Mouse (Mus musculus): ENCODE measurements around the gene Slc43a2.

Slc43a2 gene

DNA sequence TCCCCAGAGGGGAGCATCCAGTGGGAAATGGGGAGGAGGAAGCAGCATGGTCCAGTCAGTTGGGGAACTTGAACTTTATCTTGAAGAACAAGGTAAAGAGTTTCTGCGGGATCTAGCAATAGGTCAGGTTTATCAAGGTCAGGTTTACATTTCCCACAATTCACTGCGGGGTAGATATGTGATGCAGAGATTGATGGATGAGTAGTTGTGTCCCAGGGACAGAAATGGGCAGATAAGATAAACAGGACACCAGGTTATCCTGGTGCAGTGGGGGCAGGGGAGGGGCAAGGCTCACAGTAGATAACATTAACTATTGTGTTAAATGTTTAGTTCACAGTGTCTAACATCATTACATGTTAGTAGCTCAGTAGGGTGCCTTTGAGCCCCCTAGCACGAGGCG, 1.7 kb upstream of the Slc43a2 start:
- no peak for DNase-seq (ENCODE audit: low read depth, low spot score)

DNA sequence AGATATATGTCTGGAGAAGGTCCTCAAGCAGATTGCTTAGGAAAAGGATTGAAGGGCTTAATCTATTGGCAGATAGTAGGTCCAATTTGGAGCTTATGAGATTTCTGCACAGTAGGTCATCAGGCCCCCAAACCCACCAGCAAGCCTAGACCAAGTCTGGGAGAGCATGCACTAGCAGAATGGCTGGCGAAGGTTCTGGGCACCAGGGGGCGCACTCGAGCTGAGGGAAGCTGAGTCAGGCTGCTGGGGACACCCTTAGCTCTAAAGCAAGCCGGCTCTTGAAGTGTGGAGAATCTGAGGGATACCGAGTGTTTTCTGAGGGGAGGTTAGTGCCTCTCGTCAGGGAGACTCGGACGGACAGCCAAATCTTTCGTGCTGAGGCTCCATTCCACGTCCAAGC, 1.2 kb upstream of the Slc43a2 start:
- DNase-seq (ENCODE audit: low read depth, low spot score): peak; percentile 83

DNA sequence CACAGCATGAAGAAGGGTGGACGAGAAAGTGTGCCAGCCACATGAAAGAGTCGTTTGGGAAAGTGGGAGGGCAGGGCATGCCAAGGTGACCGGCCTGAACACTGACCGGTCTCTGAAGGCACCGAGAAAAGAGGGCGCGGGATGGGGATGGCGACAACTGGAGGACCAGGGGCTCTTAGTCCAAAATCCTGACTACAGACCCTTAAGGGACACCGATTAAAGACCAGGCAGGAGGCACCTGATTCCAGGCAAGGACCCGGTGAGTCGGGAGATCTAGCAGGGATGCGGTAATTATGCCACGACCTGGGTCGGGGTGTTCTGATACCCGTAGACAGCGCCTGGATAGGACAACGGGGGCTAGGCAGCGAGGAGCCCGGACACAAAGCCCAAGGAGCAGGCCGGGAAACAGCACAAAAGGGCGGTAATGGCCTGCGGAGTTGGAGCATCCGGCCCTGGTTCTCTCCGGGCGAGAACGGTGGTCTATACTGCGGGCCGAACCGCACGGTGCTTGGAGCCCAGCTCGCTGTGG, 585 bp upstream of the Slc43a2 start:
- peak; percentile 31 for DNase-seq (ENCODE audit: low read depth, low spot score)

DNA sequence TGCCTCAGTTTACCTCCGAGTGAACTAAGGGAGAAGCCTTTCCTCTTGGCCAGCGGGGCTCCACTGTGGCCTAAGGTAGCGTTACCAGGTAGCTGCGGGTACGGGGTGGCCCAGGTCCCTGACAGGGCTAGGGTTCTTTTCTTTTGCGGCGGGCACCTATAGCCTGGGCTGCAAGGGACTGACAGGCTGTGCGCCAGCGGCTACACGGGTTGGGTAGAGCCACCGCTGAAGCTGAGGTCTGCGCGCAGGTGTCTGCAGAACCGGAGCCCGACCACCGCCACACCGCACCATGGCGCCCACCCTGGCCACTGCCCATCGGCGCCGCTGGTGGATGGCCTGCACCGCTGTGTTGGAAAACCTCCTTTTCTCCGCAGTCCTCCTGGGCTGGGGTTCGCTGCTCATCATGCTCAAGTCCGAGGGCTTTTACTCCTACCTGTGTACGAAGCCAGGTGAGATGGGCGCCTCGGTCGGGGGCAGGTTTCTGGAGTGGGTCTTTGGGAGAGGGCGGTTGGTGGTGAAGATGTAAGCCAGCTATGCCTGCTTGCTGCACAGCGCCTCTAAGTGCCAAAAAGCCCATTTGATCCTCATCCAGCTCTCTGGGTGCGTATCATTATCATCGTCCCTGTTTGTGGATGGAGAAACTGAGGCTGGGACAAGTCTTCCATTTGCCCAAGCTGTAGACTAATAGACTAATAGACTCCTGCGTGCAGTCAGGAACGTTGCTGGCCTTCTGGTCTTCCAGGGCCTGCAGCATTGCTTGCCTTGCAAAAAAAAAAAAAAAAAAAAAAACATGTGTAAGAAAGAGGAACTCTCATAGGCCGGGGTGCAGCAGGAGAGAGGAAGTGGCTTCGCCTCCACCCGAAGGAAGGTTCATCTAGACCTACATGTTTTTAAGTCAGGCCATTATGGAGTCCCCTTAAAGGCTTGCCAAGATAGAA, 1.1 kb downstream of the Slc43a2 start:
- no peak for DNase-seq (ENCODE audit: low read depth, low spot score)

DNA sequence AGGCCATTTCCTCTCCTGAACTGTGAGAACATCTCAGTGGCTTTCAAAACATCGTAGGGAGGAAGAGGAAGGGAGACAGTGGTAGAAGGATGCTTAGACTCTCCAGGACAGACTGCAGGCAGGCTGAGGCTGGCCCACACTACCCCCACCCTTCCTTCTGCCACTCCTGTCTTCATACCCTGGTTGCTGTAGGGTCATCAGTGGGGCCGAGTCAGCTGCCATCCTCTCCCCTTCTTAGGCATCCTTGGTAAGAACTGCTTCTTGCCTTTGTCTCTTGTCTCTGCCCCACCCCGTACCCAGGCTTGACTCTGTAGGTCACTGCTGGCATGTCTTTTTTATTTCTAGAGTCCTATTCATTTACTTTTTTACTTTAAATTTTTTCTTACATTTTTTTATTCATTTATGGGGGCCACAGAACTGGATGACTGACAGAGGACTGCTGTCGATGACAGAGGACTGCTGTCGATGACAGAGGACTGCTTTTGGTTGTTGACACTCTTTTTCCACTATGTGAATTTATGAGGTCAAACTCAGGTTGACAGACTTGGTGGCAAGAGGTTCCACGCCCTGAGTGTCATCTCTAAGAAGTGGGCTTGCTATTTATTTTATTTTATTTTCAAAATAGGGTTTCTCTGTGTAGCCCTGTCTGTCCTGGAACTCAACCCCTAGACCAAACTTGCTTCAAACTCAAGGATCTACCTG, 2.0 kb downstream of the Slc43a2 start:
- DNase-seq (ENCODE audit: low read depth, low spot score): no peak

DNA sequence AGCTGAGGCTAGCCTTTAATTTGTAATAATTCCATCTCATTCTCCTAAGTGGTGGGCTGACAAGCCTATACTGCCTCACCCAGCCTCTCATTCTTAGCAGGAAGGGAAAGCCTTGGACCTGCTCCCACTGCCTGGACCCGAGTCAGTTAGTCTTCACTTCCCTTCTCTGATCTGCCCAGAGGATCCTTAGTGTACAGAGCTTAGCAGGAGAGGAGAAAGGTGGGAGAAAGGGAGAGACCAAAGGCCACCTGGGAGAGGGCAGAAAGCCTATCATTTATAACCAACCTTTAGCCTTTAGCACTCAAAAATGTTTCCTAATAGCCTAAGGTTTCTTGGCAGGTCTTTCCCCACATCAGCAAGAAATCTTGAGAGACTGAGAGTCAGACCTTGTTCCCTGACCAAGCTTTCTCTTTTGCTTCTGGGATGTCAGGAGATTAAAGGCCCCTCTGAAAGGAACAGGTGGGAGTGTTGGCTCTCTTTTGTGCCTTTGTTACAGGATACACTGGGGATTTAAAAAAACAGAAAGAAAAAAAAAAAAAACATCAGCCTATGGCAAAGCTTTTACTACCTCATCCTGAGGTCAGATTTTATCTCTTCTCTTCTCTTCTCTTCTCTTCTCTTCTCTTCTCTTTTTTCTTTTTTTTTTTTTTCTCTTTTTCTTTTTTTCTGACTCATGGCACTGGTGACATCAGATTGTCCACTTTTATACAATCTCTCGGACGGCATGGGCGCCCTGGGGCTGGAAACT, 3.0 kb downstream of the Slc43a2 start:
- no peak for DNase-seq (ENCODE audit: low read depth, low spot score)

DNA sequence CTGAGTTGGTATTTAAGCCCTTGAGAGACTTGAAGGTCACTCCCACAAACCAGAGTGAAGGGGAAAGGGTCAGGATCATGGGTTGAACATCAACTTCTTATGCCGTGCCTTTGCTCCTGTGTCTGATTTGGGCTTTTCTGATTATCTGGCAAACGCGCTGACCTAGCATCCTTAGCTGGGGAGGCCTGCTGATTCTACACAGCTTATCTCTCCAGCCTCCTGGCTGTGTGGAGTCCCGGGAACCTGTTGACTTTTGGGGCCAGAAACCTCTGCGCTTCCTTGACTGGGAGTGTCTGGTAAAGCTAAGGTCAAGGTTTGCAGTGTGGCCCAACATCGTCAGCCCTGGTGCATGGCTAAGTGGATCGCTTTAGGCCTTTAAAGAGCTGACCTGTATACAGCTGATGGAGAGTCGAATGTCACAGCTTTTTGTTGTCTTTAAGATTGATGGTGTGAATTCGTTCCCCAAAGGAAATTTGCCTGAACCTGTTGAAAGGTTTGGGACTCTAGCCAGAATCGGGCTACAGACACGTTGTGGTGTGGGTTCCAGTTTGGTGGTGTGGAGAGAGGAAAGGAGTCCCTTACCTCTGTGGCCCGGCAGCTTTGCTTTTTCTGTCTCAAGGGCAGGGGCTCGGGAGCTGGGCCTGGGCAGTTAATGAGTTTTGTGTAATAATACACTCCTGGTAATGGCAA, 3.8 kb downstream of the Slc43a2 start:
- DNase-seq (ENCODE audit: low read depth, low spot score): no peak

DNA sequence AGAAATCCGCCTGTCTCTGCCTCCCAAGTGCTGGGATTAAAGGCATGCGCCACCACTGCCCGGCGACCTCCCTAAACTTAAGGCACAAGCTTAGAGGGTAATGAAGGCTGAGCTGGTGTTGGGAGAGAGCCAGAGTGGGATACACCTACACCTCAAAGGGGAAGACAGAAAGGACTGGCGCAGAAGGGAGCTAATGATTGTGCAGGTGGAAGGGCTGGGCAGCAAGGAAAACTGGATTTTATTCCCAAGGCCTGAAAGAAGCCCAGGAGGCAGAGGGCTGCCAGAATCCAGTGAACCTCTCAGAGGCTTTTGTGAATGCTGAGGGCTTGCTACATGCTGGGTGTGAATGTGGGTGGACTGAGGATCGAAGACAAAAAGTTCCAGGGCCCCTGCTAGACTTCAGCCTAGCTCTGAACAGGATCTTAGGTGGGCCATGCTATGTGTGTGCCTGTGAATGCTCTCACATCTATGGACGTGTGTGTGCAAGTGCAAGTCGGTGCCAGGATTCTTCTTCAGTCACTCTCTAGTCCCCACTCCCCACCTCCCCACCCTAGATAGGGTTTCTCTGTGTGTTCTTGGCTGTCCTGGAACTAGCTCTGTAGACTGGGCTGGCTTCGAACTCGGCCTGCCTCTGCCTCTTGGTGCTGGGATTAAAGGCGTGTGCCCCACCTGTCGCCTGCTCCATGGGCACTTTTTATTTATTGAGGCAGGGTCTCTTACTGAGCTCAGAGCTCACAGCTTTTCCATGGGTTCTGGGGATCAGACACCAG, 4.9 kb downstream of the Slc43a2 start:
- DNase-seq (ENCODE audit: low read depth, low spot score): no peak

DNA sequence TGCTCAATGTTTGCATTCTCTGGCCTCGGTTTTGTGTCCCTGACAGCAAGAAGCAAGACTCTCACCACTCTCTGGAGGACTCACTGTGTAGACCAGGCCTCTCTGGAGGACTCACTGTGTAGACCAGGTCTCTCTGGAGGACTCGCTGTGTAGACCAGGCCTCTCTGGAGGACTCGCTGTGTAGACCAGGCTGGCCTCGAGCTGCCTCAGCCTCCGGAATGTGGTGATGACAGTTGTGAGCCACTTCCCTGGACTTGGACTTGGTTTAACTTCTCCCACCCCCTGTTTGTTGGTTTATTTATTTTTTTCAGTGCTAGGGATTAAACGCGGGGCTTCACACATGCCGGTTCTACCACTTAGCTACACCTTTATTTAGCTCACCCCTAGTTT, 5.5 kb downstream of the Slc43a2 start:
- DNase-seq (ENCODE audit: low read depth, low spot score): no peak

DNA sequence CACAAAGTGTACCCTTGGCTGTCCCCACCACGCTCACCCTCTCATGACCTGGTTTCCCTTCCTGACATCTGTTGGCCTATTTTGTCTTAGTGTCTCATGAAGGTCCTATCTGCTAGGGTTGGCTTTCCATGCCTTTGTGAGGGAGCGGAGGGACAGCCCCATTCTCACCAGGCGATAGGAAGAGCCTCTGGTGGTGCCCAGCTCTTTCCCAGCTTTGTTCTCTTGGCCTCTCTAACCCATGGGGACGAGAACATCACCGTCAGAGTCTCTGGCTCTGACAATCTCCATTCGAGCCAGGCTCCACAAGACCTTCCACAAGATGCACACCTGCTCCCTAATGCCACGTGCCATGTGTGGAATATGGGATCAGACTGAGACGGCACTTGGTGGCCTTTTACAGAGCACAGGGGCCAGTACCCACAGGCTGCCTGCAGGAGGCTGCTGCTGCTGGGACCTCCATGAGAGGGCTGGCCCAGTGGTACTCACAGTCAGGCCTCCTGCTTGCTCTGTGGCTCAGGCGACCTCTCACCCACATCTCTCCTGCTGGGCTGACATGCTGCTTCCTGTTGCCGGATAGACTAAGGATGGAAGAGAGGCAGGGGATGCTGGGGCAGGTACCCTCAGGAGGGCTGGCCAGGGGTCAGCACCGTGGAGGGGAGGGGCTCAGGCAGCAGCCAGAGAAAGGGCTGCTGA, 6.1 kb downstream of the Slc43a2 start:
- DNase-seq (ENCODE audit: low read depth, low spot score): no peak

DNA sequence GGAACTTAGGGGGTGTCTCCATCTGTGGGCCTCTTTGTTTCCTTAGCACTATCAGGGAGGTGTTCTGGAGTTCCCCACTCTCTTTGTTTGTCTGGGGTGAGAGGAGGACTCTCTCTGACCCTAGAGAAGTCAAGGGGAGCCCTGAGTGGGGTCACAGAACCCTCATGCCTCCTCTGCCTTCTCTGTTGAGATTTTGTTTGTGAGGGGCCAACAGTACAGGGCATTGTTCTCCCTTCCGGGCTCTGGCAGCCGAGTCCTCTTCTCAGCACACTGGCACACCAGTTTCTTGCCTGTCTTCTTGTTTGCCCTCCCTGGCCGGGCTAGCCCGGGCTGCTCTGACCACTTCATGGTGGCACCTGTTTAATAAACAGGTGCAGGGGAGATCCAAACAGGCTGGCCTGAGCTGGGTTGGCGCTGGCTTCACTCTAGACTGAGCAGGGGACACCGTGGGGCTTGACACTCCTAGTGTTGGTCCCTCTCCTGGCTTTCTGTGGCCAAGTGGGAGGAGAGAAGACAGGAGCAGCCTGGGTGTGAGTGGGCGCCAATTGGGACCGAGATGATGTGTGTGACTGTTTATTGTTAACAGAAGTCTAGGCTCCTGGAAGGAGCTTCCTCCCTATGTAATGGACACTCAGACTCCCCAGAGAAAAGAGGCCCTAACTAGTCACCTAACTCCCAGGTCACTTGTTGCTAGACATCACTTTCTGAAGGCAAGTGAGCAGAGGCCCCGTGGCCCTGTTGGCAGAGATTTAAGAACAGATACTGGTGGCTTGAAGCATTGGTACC, 6.9 kb downstream of the Slc43a2 start:
- no peak for DNase-seq (ENCODE audit: low read depth, low spot score)

DNA sequence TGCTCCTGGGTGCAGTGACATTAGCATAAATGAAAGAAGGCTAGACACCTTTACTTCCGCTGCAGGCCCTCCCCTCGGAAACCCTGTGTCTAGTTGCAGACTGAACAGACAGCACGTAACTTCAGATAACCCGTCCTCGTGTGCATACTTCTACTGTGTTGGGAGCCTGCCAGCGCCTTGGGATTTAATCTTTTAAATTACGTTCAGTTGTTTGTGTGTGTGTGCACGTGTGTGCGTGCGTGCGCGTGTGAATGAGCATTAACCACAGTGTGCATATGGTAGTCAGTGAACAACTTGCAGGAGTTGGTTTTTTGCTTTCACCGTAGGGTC, 7.4 kb downstream of the Slc43a2 start:
- no peak for DNase-seq (ENCODE audit: low read depth, low spot score)

DNA sequence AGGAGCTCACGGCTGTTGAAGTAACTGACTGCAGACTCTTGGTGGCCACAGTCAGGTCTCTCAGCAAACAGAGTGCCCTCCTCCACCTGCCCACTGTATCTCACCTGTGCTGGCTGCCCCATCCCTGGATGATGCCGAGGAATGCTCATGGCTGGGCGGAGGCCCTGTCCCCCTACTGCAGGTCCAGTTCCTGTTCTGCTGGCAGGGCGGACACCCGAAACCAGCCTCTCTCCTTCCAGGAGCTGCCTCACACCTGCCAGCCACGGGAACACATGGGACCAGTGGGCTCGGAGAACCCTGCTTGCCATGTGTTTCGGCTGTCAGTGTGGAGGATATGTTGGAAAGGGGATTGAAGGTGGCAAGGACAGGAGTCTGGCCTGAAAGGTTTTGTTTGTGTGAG, 8.7 kb downstream of the Slc43a2 start:
- no peak for DNase-seq (ENCODE audit: low read depth, low spot score)

DNA sequence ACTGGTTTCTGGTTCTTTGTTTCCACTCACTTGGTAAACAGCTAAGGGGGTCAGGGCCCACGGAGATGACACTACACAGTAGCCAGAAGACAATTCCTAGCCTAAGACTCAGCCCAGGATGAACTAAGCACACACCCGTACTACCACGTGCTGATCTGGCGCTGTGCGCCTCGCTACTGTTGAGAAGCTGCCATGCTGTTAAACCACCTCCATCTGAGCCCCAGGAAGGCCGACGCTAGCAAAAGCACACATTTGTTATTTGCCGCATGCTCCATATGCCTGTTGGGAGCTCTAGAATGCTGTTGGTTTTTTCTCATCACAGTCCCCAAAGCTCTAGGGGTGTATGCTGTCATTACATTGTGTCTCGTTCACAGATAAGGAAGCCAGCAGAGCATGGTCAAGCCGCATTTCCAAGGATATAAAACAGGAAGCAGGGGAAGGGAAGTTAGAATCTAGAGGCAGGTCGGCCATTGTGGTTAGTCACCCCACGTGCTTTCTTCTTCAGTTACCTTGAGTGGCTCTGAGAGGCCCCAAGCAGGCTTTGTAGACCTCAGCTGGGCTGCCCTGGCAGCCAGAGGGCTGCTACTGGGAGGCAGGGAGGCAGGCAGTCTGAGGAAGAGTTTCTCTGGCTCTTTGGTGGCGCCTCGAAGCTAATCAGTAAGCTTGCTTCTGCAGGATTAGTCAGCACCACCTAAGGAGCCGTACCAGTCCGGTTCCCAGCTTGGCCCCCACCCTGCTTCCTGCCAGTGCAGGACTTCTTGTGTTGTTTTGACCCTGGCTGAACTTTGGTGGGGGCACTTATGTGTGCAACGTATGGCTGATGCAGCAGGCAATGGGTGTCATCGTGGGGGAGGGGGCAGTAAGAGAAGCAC, 9.5 kb downstream of the Slc43a2 start:
- no peak for DNase-seq (ENCODE audit: low read depth, low spot score)

DNA sequence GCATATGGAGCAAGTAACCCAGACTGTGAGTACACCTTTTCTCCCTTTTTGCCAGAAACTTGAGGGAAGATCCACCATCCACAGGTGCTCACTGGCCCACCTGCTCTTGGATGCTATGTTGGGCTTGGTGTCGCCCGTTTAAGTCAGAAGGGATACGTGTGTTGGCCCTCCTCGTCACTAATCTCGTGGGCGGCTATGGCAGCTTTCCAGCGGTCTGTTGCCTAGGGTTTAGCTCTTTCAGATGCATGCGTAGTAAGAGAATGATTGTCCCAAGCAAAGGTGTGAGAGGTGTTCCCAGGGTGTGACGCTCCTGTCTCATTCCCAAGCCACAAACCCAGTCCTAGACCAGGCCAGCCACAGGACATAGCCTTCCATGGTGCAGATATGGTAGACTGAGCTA, 13.2 kb downstream of the Slc43a2 start:
- no peak for DNase-seq (ENCODE audit: low read depth, low spot score)

DNA sequence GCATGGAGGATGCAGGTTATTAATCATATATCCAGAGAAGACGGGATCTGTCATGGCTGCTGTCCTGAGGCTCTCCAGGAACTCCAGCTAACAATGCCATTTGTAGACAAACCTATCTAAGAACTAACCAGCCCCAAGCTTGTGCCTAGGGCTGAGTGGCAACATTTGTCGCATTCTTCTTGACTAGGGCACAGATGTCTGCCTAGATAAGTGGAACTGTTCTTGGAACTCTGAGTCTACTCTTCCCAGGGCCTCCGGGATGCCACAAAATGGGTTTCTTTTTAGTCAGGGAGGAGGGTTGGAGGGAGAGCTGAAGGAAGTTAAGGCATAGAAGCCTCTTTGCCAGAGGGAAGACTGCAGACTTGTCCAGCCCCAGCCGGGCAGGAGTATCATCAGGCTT, 14.6 kb downstream of the Slc43a2 start:
- no peak for DNase-seq (ENCODE audit: low read depth, low spot score)

DNA sequence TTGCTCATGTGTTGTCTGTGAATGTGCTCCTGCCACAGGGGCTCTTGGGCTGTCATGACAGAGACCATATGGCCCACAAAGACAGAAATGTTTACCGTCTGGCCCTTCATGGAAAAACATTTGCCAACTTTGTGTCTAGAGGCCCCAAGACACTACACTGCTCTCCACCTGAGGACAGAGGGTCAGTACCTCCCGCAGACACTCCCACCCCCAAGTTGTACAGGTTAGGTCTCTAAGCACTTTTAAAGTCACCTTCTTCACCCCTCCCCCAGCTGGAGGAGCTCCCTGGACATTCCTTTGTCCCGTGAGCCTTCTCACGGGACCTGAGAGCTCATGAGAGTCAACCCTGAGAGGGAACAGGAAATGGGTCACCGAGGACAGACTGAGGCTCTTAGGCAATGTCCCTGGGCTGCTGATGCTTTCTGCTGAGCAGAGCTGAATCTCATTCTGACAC, 18.2 kb downstream of the Slc43a2 start:
- no peak for DNase-seq (ENCODE audit: low read depth, low spot score)

DNA sequence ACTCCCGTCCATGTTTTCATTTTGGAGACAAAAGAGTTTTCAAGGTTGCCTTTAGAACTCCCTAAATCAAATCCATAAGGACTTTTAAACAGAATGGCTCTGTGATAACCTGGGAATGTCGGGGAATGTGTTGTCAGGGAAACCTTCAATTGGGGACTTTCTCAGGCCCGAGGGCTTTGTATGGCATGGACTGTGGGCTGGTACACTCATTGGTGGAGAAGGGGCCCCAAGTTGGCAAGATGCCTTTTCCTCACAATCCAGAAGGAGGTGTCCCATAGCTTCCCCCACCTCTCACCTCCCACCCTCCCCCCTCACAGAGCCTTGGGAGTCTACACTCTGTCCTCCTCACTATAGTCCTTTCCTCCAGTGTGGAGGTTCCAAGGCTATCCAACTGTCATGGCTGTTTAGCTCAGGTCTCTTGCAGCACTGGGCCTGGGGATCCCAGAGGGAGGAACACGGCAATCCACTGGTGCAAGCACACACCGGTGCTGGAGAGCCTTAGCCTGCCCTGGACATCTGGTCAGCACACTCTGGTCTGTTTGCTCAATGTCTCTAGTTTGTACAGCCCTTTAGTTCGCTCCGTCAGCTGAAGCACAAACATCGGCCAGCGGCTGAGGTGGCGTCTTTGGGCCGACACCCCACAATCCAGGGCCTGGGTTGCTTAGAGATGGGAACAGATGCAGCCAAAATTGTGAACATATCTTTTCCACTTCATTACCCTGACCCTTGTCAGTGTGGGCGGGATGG, 18.9 kb downstream of the Slc43a2 start:
- DNase-seq (ENCODE audit: low read depth, low spot score): no peak

Data from forelimb bud, embryonic 11.5 days (tissue).